Mouse (Mus musculus) R1 (cell line): ENCODE measurements around the gene Tob2.
A peak's percentile ranks its signal among the peaks of the same experiment; 100 is the strongest.

Experiments used
- DNase-seq: peaks from one replicate; pipeline ENCODE4 v3.0.0-alpha.2; 2018; ENCODE audit warnings: low read depth, low spot score

Gene Tob2

DNA sequence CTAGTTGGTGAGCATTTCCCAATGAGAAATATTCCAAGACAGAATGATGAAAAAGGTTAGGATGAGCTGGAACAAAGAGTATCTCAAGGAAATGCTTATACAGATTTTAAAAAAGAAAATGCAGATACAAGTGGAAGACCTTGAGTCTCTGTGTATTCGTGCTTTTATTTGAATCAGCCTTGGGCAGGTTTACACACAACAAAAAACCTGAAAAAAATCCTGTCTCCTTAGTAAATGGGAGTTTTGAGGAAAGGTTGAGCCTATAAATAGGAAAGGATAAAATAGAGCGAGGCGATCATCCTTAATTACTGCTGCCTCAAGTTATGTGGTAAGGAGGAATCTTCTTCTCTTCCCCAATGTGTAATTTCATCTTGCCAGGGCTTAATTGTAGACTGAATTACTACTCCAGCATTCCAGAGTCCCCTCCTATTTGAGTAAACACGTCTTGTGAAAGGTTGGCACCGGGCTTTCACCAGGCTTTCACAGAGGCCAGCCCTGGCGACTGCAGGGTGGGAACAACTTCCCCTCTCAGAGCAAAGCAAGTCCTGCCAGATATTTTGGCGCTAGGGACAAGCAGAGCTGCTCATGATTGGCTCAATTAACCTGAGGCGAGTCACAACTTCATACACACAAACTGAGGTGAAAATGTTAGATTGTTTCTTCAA lies 2.0 kb upstream of the Tob2 start:
- no peak for DNase-seq

- peak; percentile 85 for DNase-seq
Observed at GRCm38 (mm10) chr15:81859330-81860255, 997 bp upstream of the Tob2 start.

GRCm38 (mm10) chr15:81858138-81858516 lies 469 bp downstream of the Tob2 start:
- peak; percentile 92 for DNase-seq

DNA sequence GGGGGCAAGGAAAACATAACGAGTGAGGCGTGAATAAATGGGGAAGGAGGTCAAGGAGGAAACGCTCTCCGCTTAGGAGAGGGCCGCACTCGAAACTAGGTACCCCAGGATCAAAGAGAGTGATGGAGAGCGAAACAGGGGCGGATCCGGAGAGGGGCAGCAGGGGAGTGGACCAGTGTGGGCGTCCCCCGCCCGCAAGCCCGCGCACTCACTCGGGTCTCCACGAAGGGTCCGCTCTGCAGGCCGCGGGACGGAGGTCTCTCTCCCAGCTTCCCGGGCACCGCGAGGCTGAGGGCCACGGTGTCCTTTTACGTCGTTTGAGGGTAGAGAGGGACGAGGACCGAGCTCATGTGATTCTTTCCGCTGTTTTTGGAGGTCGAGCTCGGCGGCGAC lies 876 bp downstream of the Tob2 start:
- no peak for DNase-seq

DNA sequence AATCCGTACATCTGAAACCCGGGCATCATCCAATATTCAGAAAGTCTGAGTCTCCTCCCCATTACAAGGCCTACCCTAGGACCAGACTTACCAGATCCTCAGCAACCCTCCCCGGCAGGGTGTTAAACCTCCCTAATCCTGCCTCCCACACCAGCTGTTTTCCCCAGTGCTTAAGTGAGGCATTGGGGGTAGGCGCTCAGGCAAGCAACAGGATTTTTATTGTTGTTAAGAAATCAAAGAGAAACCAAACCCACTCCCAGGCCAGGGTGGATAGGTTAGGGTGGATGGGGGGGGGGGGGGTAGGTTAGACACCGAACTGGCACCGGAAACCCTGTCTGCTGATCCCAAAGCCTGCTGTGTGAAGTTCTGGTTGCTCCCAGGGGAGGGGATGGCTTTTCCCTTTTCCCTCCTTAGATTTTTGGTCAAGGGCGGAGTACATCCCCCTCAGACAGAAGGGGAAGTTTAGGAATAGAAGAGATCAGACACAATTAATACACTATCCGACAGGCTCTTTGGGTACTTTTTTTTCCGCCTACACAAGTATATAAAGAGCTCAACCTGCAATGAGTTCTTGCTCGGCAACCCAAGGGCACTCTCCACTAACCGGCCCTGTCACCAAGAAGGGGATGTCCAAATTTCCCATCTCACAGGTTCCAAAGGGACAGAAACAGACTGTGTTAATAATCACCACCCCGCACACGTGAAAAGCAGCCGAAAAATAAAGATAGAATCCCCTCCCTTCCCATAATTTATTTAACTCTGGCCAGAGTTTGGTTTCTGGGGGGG lies 1.5 kb downstream of the Tob2 start:
- DNase-seq, result no peak

- DNase-seq, result peak; percentile 93
Observed at GRCm38 (mm10) chr15:81856030-81856790, 2.4 kb downstream of the Tob2 start.

DNA sequence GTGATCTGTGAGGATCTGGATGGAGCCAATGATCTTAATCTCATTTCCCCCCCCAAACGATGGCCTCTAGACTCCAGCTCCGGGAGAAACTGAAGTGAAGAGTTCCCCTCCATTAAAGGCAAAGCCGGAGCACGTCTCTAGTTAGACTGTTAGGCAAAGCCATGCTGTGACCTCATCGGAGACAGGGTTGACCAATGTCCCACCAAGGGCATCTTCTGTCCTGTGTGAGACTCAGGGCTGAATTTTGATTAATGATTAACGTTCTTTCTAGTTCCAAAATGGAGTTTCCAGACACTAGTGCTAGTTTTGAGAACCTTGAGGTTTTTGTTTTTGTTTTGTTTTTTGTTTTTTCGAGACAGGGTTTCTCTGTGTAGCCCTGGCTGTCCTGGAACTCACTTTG lies 5.5 kb downstream of the Tob2 start:
- no peak for DNase-seq

GRCm38 (mm10) chr15:81852411-81853000 lies 6.1 kb downstream of the Tob2 start:
- no peak for DNase-seq

GRCm38 (mm10) chr15:81851375-81851774 lies 7.2 kb downstream of the Tob2 start:
- DNase-seq, result no peak

GRCm38 (mm10) chr15:81850718-81851117 lies 7.9 kb downstream of the Tob2 start:
- no peak for DNase-seq

GRCm38 (mm10) chr15:81849104-81849503 lies 9.5 kb downstream of the Tob2 start:
- no peak for DNase-seq

DNA sequence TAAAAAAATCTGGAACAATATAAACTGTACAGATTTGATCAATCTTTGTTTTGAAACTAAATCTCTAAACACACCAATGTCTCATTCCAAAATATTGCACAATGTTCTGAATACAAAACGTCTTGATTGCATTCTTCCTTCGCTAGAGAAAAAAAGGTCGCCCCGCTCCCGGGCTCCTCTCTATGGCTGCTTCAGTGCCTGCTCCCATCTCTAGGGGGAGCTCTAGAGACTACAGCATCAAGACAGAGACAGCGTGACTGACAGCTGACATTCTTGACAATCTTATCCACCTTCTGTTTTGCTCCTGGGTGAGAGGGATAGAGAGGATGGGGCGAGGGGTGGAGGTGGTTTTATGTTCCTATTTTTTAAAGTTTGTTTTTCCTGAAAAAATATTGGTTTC lies 10.3 kb downstream of the Tob2 start:
- DNase-seq, result peak; percentile 88

GRCm38 (mm10) chr15:81847861-81848260 lies 10.7 kb downstream of the Tob2 start:
- DNase-seq, result no peak

DNA sequence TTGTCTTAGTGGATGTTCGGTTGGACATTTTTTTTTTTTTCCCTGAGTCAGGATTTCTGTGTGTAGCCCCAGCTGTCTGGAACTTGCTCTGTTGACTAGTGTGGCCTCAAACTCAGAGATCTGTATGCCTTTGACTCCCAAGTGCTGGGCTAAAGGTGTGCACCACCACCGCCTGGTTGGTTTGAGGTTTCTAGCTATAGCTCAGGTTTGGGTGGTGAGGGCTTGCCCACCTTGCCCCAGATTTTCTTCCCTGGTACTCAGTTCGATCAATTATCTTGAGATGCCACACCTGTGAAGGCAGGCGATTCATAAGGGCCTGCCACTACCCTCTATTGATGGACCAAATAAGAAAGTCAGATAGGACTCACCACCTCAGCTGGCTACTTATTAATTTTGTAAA lies 11.4 kb downstream of the Tob2 start:
- DNase-seq, result no peak

- no peak for DNase-seq
Observed at GRCm38 (mm10) chr15:81846755-81847154, 11.8 kb downstream of the Tob2 start.

DNA sequence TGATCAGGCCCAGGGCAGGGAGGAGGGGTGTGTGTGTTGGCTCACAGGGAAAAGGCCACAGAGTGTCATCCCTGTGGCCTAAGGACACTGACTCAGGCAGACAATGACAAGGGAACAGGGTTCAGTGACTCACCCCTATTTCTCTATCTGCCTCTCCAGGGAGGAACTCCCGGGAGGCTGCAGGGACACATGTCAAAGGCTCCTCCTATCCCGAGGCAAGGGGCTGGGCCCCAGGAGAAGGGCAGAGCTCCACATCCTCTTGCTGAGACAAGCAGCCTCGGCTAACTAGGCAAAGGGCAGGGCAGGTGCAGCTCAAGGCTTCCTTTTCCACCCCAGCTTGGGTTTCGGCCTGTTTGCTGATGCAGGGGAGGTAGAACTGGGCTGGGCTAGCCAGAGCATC lies 12.9 kb downstream of the Tob2 start:
- DNase-seq, result peak; percentile 48

DNA sequence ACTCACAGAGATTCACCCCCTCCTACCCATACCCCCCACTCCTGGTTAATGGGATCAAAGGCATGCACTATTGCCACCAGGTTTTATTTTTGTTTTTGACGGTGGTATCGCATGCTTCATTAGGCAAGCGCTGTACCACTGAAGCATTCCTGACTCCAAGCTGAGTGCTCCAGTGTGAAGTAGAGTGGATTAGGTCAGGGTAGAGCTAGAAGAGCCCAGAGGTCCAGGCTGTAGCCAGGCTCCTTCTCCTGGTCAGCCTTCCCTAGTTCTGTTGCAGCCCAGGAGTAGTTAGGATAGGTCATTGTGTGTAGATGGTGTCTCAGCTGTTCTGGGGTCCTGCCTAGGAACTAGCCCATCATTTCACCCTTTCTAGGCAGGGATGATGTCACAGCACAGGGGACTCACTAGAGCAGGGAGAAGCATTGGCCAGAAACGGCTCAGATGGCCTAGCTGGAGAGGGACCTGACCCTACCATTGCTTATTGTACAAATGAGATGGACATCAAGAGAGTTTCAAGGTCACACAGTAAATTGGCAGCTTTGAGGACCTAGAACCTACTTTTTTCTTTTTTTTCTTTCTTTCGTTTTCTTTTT lies 13.5 kb downstream of the Tob2 start:
- no peak for DNase-seq

DNA sequence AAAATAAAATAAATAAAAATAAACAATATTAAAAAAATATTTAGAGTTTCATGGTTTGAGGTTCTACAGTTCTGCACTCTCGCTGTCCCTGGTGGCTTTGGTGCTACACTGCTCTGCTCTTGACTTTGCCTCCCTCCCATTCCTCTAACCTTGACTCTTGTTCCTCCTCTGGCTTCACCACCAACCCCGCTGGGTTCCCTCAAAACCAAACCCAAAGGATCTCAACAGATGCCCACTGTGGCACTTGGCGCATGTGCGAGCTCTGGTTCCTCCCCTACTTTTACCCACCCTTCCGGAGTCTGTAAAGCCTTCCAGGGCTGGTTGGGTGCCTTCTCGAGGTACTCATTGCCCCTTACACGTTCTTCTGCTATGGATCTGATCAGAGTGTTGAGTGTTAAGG lies 16.3 kb downstream of the Tob2 start:
- DNase-seq, result no peak

DNA sequence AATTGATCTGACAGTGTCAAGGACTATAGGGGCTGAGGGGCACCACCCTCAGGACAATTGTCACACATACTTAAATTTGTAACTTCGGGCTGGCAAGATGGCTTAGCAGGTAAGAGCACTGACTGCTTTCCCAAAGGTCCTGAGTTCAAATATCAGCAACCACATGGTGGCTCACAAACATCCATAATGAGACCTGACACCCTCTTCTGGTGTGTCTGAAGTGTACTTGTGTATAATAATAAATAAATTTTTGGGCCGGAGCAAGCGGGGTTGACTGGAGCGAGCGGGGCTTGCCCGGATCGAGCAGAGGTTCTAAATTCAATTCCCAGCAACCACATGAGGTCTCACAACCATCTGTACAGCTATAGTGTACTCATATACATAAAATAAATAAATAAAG lies 18.3 kb downstream of the Tob2 start:
- no peak for DNase-seq

GRCm38 (mm10) chr15:81839634-81840033 lies 19.0 kb downstream of the Tob2 start:
- DNase-seq, result no peak
